Mouse (Mus musculus): ENCODE measurements at regions not wholly inside any gene's neighbourhood (a gene's known extent, or its start where the extent isn't known, plus 50 kb on each side); places are given as distances from the start of the nearest gene placed in this dataset.

- DNase-seq = no peak
Measured at GRCm38 (mm10) chr12:14237699-14238098, 85.8 kb upstream of the Fam84a start.

DNA sequence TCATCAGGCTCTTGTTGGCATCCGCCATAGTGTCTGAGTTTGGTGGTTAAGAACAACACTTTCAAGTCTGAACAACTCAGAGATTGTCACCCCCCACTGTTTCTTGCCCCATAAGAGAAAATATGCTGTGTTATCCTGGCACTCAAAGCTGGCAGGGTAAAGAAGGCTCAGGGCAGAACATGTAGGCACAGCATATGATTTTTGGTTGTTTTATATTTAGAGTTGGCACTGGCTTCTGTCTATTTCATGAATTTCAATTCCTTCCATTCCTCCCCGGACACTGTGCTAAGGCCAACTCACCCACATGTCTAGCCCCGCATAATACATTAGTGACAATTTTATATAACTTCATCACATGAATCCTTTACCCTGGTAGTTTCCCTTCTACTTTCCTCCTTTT lies 83.5 kb upstream of the Fam84a start:
- DNase-seq = no peak

DNA sequence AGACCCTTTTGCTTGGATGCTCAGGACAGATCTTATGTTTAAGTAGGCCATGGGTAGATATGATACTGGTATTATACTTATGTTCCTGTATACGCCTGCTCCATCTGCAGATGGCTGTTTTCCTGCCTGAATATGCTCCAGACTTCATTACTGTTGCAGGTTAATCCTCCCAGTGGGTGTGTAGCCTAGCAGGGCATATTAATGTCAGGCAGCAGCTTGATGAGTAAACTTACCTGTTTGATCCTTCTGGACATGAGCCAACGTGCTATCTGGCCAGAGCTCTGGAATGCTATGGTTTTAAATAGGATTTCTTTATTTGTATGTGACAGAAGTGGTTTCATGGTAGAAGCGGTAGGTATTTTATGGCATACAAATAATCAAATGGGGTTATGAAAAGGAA lies 60.8 kb upstream of the Fam84a start:
- DNase-seq = peak; percentile 1

DNA sequence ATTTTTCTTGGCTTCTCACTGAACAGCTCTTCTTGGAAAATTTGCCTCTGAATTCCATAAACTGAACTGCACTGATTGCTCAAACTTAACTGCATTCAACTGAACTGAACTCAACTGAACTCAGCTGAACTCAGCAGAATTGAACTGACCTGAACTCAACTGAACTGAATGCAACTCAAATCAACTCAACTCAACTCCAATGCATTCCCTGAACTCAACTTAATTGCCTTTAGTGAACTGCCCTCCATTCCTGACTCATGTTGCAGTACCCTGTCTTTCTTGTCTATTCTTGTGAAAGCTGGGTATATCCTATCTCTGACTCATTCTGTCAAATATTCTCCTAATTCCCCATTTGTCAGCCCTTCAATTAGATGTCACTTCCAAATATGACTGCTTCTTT lies 58.0 kb upstream of the Fam84a start:
- DNase-seq = no peak

DNA sequence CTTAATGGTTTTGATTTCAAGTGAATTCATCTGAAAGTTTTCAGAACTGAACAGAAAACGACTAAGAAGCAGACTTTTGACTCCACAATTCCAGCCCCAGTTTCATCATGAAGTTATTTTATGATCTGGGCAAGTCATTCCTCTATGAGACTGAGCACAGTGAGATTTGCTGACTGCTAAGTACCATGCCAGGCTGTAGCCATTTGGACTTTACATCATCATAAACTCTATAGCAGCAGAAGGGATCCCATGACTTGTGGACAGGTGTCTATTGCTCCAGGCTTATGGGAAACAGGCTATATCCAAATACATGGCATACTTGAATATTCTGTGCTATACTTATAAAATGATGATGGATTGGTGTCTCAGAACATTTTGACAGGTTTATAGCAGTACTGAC lies 55.4 kb upstream of the Fam84a start:
- no peak for DNase-seq

DNA sequence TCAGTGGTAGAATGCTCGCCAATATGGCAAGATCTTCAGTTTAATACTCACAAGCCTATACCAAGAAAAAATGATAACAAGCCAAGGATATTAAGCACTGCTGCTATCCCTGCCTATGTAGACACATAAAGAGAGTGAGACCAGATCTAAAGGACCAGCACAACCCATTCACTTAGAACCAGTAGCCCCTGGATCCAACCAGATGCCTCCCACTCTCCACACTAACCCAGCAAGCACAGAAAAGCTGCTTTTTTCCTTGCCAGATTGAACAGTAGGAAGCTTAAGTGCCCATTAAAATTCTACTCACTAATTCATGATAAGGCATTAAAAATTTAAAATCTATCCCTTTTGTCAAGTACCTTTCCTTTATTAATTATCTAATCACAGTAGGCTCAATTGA lies 52.6 kb upstream of the Fam84a start:
- DNase-seq = no peak
